Mouse (Mus musculus) midbrain, embryonic 11.5 days (tissue): ENCODE results near the gene Zeb2. TPM values are rescaled to one million over a fixed set of nuclear protein-coding genes. Genes with fewer than 3 reads are reported as not detected.

Source experiments
- ATAC-seq: fragments of 200-750 bp; cut with Nextera tagmentation; 2 replicates; pipeline ENCODE4 v1.8.0; 2017; ENCODE audit warnings: moderate TSS enrichment, moderate library complexity; ENCODE audit not compliant: low FRiP score
- DNase-seq: peaks from one replicate; pipeline ENCODE4 v3.0.0; 2015; ENCODE audit warnings: low spot score; ENCODE audit errors: missing footprints
- H3K27ac ChIP-seq: fragments of 300-500 bp; sonication (generic); 2 replicates; pipeline ENCODE4 v1.5.1; 2014; ENCODE audit warnings: low read depth, low read length
- H3K27me3 ChIP-seq: fragments of 300-500 bp; sonication (generic); 2 replicates; pipeline ENCODE4 v1.6.1; 2014; ENCODE audit warnings: mild to moderate bottlenecking, low read length, moderate library complexity, mixed read lengths; ENCODE audit not compliant: control insufficient read depth, insufficient read depth
- H3K36me3 ChIP-seq: fragments of 300-500 bp; sonication (generic); 2 replicates; pipeline ENCODE4 v1.6.1; 2014; ENCODE audit warnings: mild to moderate bottlenecking, low read length, moderate library complexity, mixed read lengths; ENCODE audit not compliant: control insufficient read depth, insufficient read depth
- H3K4me1 ChIP-seq: fragments of 300-500 bp; sonication (generic); 2 replicates; pipeline ENCODE4 v1.6.1; 2014; ENCODE audit warnings: low read length; ENCODE audit not compliant: control insufficient read depth, insufficient read depth
- H3K4me2 ChIP-seq: fragments of 300-500 bp; sonication (generic); 2 replicates; pipeline ENCODE4 v1.6.1; 2014; ENCODE audit warnings: mild to moderate bottlenecking, moderate library complexity
- H3K4me3 ChIP-seq: fragments of 300-500 bp; sonication (generic); 2 replicates; pipeline ENCODE4 v1.5.1; 2014; ENCODE audit warnings: low read depth, low read length
- H3K9ac ChIP-seq: fragments of 300-500 bp; sonication (generic); 2 replicates; pipeline ENCODE4 v1.6.1; 2014; ENCODE audit warnings: low read length
- H3K9me3 ChIP-seq: fragments of 300-500 bp; sonication (generic); 2 replicates; pipeline ENCODE4 v1.6.1; 2016; ENCODE audit warnings: low read length; ENCODE audit not compliant: control insufficient read depth
- WGBS: fragments of 180-500 bp; shearing (Covaris S2); extraction: QIAGEN DNeasy Blood & Tissue Kit; methylation state at CpG from one replicate; pipeline ENCODE4 v1.1.7; 2014; 5-methylcytosine and 5-hydroxymethylcytosine counted together
- polyA plus RNA-seq: library from polyadenylated mRNA; unstranded; fragments of >200 nt; fragmentation: Nextera tagmentation; extraction: Ambion mirVana; gene quantifications from 2 replicates; pipeline ENCODE4 v1.2.1, GENCODE M21; 2014

The Zeb2 gene
- polyA plus RNA-seq, result 61.2 and 69.9 TPM in 2 replicates

DNA sequence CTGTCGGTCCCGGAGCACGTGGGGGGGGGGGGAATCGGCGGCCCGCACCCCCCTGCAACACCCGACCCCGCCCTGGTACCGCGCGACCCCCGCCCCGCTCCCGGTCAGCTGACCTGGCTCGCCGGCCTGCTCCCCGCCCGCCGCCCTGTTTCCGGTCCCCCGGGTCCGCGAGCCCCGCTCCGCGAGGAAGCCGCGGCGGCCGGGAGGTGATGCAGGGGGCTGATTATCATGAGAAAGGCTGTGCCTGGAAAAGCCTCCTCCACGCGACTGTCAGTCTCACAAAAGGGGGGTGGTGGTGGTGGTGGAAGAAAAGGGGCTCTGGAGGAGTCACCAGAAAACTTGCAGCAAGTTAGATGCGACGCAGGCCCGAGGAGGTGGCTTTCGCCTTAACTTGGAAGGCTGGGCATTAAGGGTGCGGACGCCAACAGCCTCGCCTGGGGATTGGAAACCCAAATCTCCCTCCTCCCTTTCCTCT, at the start of gene Zeb2:
Zeb2 (minus strand) TSS at position 309 of the 475 bp plus-strand sequence.
- DNase-seq, result peak; percentile 98
- Histone ChIP-seq H3K36me3 (no peaks in the 10 kb centered on the region), H3K27ac (peak within 1 kb of the TSS; percentile 96), H3K4me1 (peaks cover 22% of the 10 kb centered on the region), H3K27me3 (no peaks in the 10 kb centered on the region), H3K4me2 (peak within 1 kb of the TSS; percentile 73), H3K9ac (peak within 1 kb of the TSS; percentile 79), H3K4me3 (peak within 1 kb of the TSS; percentile 47), H3K9me3 (no peaks in the 10 kb centered on the region)
- WGBS, result under 1% methylated on average over 36 of the region's 39 CpGs
- ATAC-seq, result peak; percentile 87

GRCm38 (mm10) chr2:45158785-45159184, 41.6 kb upstream of the Zeb2 start:
- no peaks in the 10 kb centered on the region for H3K27me3 ChIP-seq
- DNase-seq, result no peak
- peak overlapping the region; percentile 40; the same call in 1 of the 2 replicates for H3K4me2 ChIP-seq
- no peak overlapping the region for H3K9ac ChIP-seq
- no peak overlapping the region for H3K4me3 ChIP-seq
- no peak overlapping the region for H3K27ac ChIP-seq
- no peaks in the 10 kb centered on the region for H3K36me3 ChIP-seq
- H3K9me3 ChIP-seq, result no peaks in the 10 kb centered on the region
- peaks cover 9% of the 10 kb centered on the region for H3K4me1 ChIP-seq
- ATAC-seq, result no peak
- WGBS, result 76% methylated on average over 5 of the region's 5 CpGs

DNA sequence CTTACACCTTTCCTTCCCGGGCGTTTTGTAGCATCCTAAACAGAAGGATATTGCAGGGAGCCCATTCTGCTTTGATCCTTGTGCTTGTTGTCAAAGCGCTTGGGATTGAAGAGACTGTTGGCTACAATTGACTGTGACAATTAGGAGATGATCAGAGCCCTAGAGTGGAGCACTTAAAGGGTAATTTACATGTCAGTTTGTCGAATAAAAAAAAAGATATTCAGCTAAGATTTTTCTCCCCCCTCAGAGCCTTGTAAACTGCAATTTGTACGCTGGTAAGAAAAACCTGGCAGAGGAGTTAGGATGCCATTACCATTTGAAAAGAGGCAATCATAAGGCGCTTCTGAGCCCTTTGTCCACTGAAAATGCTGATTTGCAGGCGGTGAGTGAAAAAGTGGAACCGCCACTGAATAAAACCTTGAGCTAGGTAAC, 41.2 kb upstream of the Zeb2 start:
- ATAC-seq, result peak; percentile 61
- DNase-seq, result peak; percentile 91

GRCm38 (mm10) chr2:45153315-45153714, 36.1 kb upstream of the Zeb2 start:
- no peaks in the 10 kb centered on the region for H3K27me3 ChIP-seq
- no peak overlapping the region for H3K4me2 ChIP-seq
- peaks cover 5% of the 10 kb centered on the region; the same call in 1 of the 2 replicates for H3K4me1 ChIP-seq
- no peak overlapping the region for H3K9ac ChIP-seq
- 81% methylated on average over 1 of the region's 1 CpGs for WGBS
- no peaks in the 10 kb centered on the region for H3K9me3 ChIP-seq
- DNase-seq (no peak), ATAC-seq (no peak)
- no peak overlapping the region for H3K4me3 ChIP-seq
- no peaks in the 10 kb centered on the region for H3K36me3 ChIP-seq
- no peak overlapping the region for H3K27ac ChIP-seq

More for the DNA sequence above, 41.2 kb upstream of the Zeb2 start:
- H3K27me3 ChIP-seq, result no peaks in the 10 kb centered on the region
- no peaks in the 10 kb centered on the region for H3K9me3 ChIP-seq
- 0 out of 2 replicates have a peak overlapping the region, but pooled peaks have one; percentile 4 for H3K4me3 ChIP-seq
- peaks cover 9% of the 10 kb centered on the region for H3K4me1 ChIP-seq
- H3K9ac ChIP-seq, result peak overlapping the region; percentile 39; the same call in 1 of the 2 replicates
- H3K4me2 ChIP-seq, result peak overlapping the region; percentile 40
- no peaks in the 10 kb centered on the region for H3K36me3 ChIP-seq
- H3K27ac ChIP-seq, result peak overlapping the region; percentile 15; the same call in 1 of the 2 replicates
- 9% methylated on average over 8 of the region's 8 CpGs for WGBS

DNA sequence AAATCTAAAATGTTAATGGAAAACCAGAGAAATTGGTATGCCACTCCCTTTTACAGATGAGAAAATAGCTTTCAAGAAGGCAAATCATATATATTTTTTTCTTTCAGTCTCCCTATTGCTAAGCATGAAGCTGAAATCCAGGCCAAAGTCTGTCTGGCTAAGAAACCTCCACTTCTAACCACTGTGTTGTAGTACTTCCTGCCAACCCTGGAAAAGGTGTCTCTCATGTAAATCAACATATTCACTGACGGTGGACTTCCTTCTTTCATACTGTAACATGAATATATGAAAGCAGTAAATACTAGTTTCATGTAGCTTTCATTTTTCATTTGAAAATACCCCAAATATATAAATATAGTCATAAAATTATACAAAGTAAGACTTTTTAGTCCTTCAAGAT, 26.0 kb upstream of the Zeb2 start:
- no peak overlapping the region for H3K4me2 ChIP-seq
- H3K4me1 ChIP-seq, result no peaks in the 10 kb centered on the region
- H3K36me3 ChIP-seq, result no peaks in the 10 kb centered on the region
- H3K27ac ChIP-seq, result no peak overlapping the region
- no peak overlapping the region for H3K4me3 ChIP-seq
- no peaks in the 10 kb centered on the region for H3K9me3 ChIP-seq
- H3K27me3 ChIP-seq, result no peaks in the 10 kb centered on the region
- DNase-seq (peak; percentile 44), ATAC-seq (no peak)
- no peak overlapping the region for H3K9ac ChIP-seq
- 88% methylated on average over 1 of the region's 1 CpGs for WGBS

GRCm38 (mm10) chr2:45138906-45139305, 21.7 kb upstream of the Zeb2 start:
- Histone ChIP-seq H3K4me1 (no peaks in the 10 kb centered on the region), H3K27me3 (no peaks in the 10 kb centered on the region), H3K4me2 (no peak overlapping the region), H3K36me3 (no peaks in the 10 kb centered on the region), H3K4me3 (no peak overlapping the region), H3K9me3 (no peaks in the 10 kb centered on the region), H3K9ac (no peak overlapping the region), H3K27ac (no peak overlapping the region)
- DNase-seq (peak; percentile 47), ATAC-seq (no peak)
- WGBS, result 95% methylated on average over 6 of the region's 6 CpGs

- Histone ChIP-seq H3K9me3 (no peaks in the 10 kb centered on the region), H3K4me3 (no peak overlapping the region), H3K36me3 (no peaks in the 10 kb centered on the region), H3K27me3 (no peaks in the 10 kb centered on the region), H3K4me1 (no peaks in the 10 kb centered on the region), H3K27ac (no peak overlapping the region), H3K4me2 (no peak overlapping the region), H3K9ac (no peak overlapping the region)
- WGBS, result 79% methylated on average over 2 of the region's 2 CpGs
- DNase-seq (peak; percentile 56), ATAC-seq (no peak)
These were observed 19.6 kb upstream of the Zeb2 start for GRCm38 (mm10) chr2:45136783-45137182.

DNA sequence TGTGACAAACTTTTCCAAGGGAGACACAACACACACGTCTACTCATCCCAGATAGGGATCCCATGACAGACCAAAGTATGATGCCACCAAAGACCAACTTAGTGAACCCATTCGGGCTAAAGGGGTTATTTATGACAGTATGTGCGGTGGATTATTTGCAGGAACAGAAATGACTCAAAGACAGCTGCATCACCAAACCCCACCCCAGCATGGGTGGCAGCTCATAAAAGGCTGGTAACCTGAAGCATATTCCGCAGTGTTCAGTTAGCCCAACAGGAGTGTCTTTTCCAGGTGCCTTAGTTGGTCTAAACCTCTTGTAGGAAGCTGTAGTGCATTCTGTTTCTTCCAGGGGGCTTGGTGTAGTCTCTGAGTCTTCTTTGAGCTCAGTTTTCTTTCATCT, 16.0 kb upstream of the Zeb2 start:
- Histone ChIP-seq H3K4me2 (no peak overlapping the region), H3K9me3 (no peaks in the 10 kb centered on the region), H3K27me3 (no peaks in the 10 kb centered on the region), H3K36me3 (no peaks in the 10 kb centered on the region), H3K4me3 (no peak overlapping the region), H3K27ac (no peak overlapping the region), H3K4me1 (no peaks in the 10 kb centered on the region), H3K9ac (no peak overlapping the region)
- 91% methylated on average over 4 of the region's 4 CpGs for WGBS
- DNase-seq (peak; percentile 61), ATAC-seq (no peak)

- Histone ChIP-seq H3K4me2 (no peak overlapping the region), H3K4me3 (no peak overlapping the region), H3K27ac (no peak overlapping the region), H3K27me3 (no peaks in the 10 kb centered on the region), H3K9ac (no peak overlapping the region), H3K4me1 (no peaks in the 10 kb centered on the region), H3K9me3 (no peaks in the 10 kb centered on the region), H3K36me3 (no peaks in the 10 kb centered on the region)
- DNase-seq (peak; percentile 65), ATAC-seq (no peak)
- 88% methylated on average over 4 of the region's 4 CpGs for WGBS
These were observed 13.4 kb upstream of the Zeb2 start for GRCm38 (mm10) chr2:45130461-45131156.
